Mouse (Mus musculus) liver, adult 2 months (tissue): ENCODE measurements around the gene Gm5862.
"Not testable (repeated sequence)": the region's sequence is repeated elsewhere in the genome, so short reads cannot be mapped to it uniquely, and the experiment has no call there.

ENCODE experiments used
- CTCF ChIP-seq: fragments of 200-500 bp; IDR thresholded peaks from 2 replicates; pipeline ENCODE4 v1.5.1; 2011; ENCODE audit warnings: low read depth, low read length, control low read depth
- POLR2A ChIP-seq: fragments of 200-500 bp; IDR thresholded peaks from 2 replicates; pipeline ENCODE4 v1.6.1; 2011; ENCODE audit warnings: low read length, control low read depth; ENCODE audit not compliant: insufficient read depth; ENCODE audit errors: extremely low read depth

DNA sequence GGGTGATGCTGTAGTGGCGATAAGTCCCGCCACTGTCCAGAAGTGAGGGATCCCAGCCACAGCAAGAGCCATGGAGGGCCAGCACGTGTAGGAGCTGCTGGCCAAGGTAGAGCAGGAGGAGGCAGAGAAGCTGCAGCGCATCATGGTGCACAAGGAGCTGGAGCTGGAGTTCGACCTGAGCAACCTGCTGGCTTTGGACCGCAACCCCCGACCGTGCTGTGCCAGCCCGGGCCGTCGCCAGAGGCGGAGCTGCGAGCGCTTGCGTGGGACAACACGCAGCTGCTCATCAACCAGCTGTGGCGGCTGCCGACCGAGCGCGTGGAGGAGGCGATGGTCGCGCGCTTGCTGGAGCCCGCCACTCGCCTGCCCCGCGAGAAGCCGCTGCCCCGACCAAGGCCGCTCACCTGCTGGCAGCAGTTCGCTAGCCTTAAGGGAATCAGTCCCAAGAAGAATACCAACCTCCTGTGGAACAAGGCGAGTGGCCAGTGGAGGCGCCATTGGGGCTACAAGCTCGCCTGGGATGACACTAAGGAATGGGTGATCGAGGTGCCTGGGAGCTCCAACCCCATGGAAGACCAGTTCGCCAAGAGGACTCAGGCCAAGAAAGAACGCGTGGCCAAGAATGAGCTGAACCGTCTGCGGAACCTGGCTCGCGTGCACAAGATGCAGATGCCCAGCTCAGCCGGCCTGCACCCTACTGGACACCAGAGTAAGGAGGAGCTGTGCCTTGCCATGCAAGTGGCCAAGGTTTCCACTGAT is 15.6 kb downstream of the Gm5862 start:
- TF ChIP-seq CTCF, POLR2A: not testable (repeated sequence)
